Mouse (Mus musculus): ENCODE data around the gene Exo1. TPM values are rescaled to one million over a fixed set of nuclear protein-coding genes. Genes with fewer than 3 reads are reported as not detected.

The Exo1 gene
- polyA plus RNA-seq (2014; fragmentation: Nextera tagmentation; extraction: Ambion mirVana) = 53.0 and 60.3 TPM in 2 replicates

DNA sequence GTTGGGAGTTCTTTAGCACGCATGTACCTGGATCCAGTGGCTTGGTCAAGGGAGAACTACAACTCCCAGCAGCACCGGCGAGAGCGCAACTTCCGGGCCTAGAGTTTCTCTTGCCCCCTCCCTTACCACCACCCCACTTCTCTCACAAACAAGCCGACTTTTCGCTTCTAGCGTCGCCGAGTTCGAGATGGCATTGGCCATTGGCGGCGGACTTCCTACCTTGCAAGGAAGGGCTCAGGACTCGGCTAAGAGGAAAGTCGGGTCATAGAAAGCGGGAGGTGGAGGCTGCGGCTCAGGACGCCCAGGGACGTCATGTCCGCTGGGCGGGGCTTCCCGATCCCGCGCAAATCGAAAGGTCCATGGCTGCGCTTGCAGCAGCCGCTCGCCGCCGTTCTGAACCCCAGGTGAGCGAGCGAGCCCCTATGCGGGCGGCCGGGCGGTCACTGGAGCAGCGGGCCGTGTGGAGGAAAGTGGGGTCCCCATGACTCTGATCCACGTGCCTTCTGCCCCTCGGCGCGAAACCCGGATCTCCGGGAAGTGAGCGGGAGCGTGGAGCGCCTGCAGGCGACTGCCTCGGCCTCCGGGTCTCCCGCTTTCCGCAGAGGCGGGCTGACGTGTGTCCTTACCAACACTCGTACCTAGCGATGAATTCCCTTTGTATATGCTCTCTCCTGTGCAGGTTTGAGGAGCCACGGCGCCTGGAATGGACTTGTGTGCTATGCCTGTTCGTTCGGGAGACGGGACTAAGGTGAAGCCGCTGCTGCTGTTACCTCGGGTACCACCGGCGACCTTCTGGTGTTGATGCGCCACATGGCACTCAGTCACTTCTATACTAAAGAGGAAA is at the start of gene Exo1:
TSS of gene Exo1 (plus strand) at position 129 of the 844 bp plus-strand sequence.
- peaks cover 6% of the 10 kb centered on the region for H3K4me1 ChIP-seq (ENCODE audit: control insufficient read depth, insufficient read depth, low read length)
- under 1% methylated on average over 66 of the region's 66 CpGs for WGBS (ENCODE audit: insufficient replicate concordance)

DNA sequence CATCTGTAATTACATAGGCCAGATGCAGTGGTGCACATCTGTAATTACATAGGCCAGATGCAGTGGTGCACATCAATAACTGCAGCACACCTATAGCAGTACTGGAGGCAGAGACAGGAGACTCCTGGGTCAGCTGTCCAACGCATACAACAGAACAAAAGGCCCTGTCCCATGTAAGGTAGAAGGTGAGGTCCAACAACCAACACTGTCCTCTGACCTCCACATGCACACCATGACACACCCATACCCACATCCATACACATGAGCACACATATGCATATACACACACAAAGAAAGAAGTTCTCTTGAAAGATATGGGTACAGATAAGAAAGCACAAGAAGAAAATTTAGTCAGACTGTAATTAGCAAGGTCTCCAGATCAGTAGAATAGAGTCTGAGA is 24.9 kb upstream of the Exo1 start:
- no peak overlapping the region for H3K4me3 ChIP-seq (ENCODE audit: low read depth, low read length)
- no peaks in the 10 kb centered on the region for H3K27me3 ChIP-seq (ENCODE audit: control insufficient read depth, insufficient read depth, low read length)
- WGBS (ENCODE audit: insufficient replicate concordance) = 86% methylated on average over 1 of the region's 1 CpGs
- no peak overlapping the region for H3K27ac ChIP-seq (ENCODE audit: low read depth, low read length)
- no peaks in the 10 kb centered on the region for H3K9me3 ChIP-seq (replicated peaks; ENCODE audit: control insufficient read depth, low read length)
- H3K4me1 ChIP-seq (ENCODE audit: control insufficient read depth, insufficient read depth, low read length) = no peaks in the 10 kb centered on the region
- H3K9ac ChIP-seq (ENCODE audit: low read depth, low read length) = no peak overlapping the region
- no peak for ATAC-seq (replicated peaks; ENCODE audit: insufficient number of reproducible peaks, low FRiP score, low TSS enrichment)
- no peak overlapping the region for H3K4me2 ChIP-seq
- no peaks in the 10 kb centered on the region for H3K36me3 ChIP-seq (ENCODE audit: control insufficient read depth, insufficient read depth, low read length)

More for the DNA sequence above, at the start of gene Exo1:
- Histone ChIP-seq H3K27me3 (ENCODE audit: control insufficient read depth, insufficient read depth, low read length) (no peaks in the 10 kb centered on the region), H3K27ac (ENCODE audit: low read depth, low read length) (peak within 1 kb of the TSS; percentile 84), H3K36me3 (ENCODE audit: control insufficient read depth, insufficient read depth, low read length) (peaks cover 8% of the 10 kb centered on the region), H3K9me3 (replicated peaks; ENCODE audit: control insufficient read depth, low read length) (no peaks in the 10 kb centered on the region), H3K4me2 (peak within 1 kb of the TSS; percentile 86), H3K4me3 (ENCODE audit: low read depth, low read length) (peak within 1 kb of the TSS; percentile 83), H3K9ac (ENCODE audit: low read depth, low read length) (peak within 1 kb of the TSS; percentile 81)
- ATAC-seq (replicated peaks; ENCODE audit: insufficient number of reproducible peaks, low FRiP score, low TSS enrichment) = peak; percentile 95

- no peak overlapping the region for H3K4me3 ChIP-seq (ENCODE audit: low read depth, low read length)
- no peak overlapping the region for H3K4me2 ChIP-seq
- no peak overlapping the region for H3K27ac ChIP-seq (ENCODE audit: low read depth, low read length)
- no peak for ATAC-seq (replicated peaks; ENCODE audit: insufficient number of reproducible peaks, low FRiP score, low TSS enrichment)
- H3K4me1 ChIP-seq (ENCODE audit: control insufficient read depth, insufficient read depth, low read length) = no peaks in the 10 kb centered on the region
- no peaks in the 10 kb centered on the region for H3K27me3 ChIP-seq (ENCODE audit: control insufficient read depth, insufficient read depth, low read length)
- no peaks in the 10 kb centered on the region for H3K9me3 ChIP-seq (replicated peaks; ENCODE audit: control insufficient read depth, low read length)
- no peaks in the 10 kb centered on the region for H3K36me3 ChIP-seq (ENCODE audit: control insufficient read depth, insufficient read depth, low read length)
- H3K9ac ChIP-seq (ENCODE audit: low read depth, low read length) = no peak overlapping the region
- 29% methylated on average over 1 of the region's 1 CpGs for WGBS (ENCODE audit: insufficient replicate concordance)
Measured at GRCm38 (mm10) chr1:175867050-175867449, 13.3 kb upstream of the Exo1 start.

- Histone ChIP-seq H3K4me3 (ENCODE audit: low read depth, low read length) (no peak overlapping the region), H3K9me3 (replicated peaks; ENCODE audit: control insufficient read depth, low read length) (no peaks in the 10 kb centered on the region), H3K4me2 (no peak overlapping the region), H3K27me3 (ENCODE audit: control insufficient read depth, insufficient read depth, low read length) (no peaks in the 10 kb centered on the region), H3K36me3 (ENCODE audit: control insufficient read depth, insufficient read depth, low read length) (no peaks in the 10 kb centered on the region), H3K27ac (ENCODE audit: low read depth, low read length) (no peak overlapping the region), H3K4me1 (ENCODE audit: control insufficient read depth, insufficient read depth, low read length) (no peaks in the 10 kb centered on the region), H3K9ac (ENCODE audit: low read depth, low read length) (no peak overlapping the region)
- ATAC-seq (replicated peaks; ENCODE audit: insufficient number of reproducible peaks, low FRiP score, low TSS enrichment) = no peak
- WGBS (ENCODE audit: insufficient replicate concordance) = 18% methylated on average over 5 of the region's 5 CpGs
Measured at GRCm38 (mm10) chr1:175867558-175867957, 12.8 kb upstream of the Exo1 start.

- Histone ChIP-seq H3K4me3 (ENCODE audit: low read depth, low read length) (no peak overlapping the region), H3K27ac (ENCODE audit: low read depth, low read length) (no peak overlapping the region), H3K4me1 (ENCODE audit: control insufficient read depth, insufficient read depth, low read length) (no peaks in the 10 kb centered on the region), H3K36me3 (ENCODE audit: control insufficient read depth, insufficient read depth, low read length) (no peaks in the 10 kb centered on the region), H3K9ac (ENCODE audit: low read depth, low read length) (no peak overlapping the region), H3K27me3 (ENCODE audit: control insufficient read depth, insufficient read depth, low read length) (no peaks in the 10 kb centered on the region), H3K4me2 (no peak overlapping the region), H3K9me3 (replicated peaks; ENCODE audit: control insufficient read depth, low read length) (no peaks in the 10 kb centered on the region)
- WGBS (ENCODE audit: insufficient replicate concordance) = 81% methylated on average over 3 of the region's 3 CpGs
- ATAC-seq (replicated peaks; ENCODE audit: insufficient number of reproducible peaks, low FRiP score, low TSS enrichment) = no peak
Measured at GRCm38 (mm10) chr1:175870716-175871115, 9.7 kb upstream of the Exo1 start.

- no peak for ATAC-seq (replicated peaks; ENCODE audit: insufficient number of reproducible peaks, low FRiP score, low TSS enrichment)
- WGBS (ENCODE audit: insufficient replicate concordance) = 75% methylated on average over 6 of the region's 6 CpGs
Measured at GRCm38 (mm10) chr1:175872028-175872816, 8.2 kb upstream of the Exo1 start.

DNA sequence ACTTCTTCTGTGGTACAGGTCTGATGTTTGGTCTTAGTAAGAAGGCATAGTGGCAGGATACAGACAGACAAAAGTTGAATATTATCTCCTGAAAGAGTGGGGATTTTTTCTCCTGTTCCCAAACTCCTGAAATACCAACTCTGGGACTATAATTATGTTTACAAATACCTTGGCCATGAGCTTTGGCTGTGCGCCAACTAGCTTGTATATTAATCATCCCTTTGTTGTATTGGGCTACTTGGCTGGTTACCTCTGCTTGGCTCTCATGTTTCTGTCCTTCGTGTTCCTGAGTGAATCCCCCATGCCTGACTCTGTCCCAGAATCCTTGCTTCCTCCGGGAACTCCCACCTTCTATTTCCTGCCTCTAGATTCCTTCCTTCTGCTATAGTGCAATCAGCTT is 3.0 kb downstream of the Exo1 start:
- no peaks in the 10 kb centered on the region for H3K9me3 ChIP-seq (replicated peaks; ENCODE audit: control insufficient read depth, low read length)

More at GRCm38 (mm10) chr1:175872028-175872816, 8.2 kb upstream of the Exo1 start:
- Histone ChIP-seq H3K9ac (ENCODE audit: low read depth, low read length) (no peak overlapping the region), H3K4me2 (no peak overlapping the region), H3K27me3 (ENCODE audit: control insufficient read depth, insufficient read depth, low read length) (no peaks in the 10 kb centered on the region), H3K4me3 (ENCODE audit: low read depth, low read length) (no peak overlapping the region), H3K36me3 (ENCODE audit: control insufficient read depth, insufficient read depth, low read length) (no peaks in the 10 kb centered on the region), H3K9me3 (replicated peaks; ENCODE audit: control insufficient read depth, low read length) (no peaks in the 10 kb centered on the region), H3K4me1 (ENCODE audit: control insufficient read depth, insufficient read depth, low read length) (no peaks in the 10 kb centered on the region), H3K27ac (ENCODE audit: low read depth, low read length) (no peak overlapping the region)

GRCm38 (mm10) chr1:175893263-175893662 is 12.9 kb downstream of the Exo1 start:
- no peak for ATAC-seq (replicated peaks; ENCODE audit: insufficient number of reproducible peaks, low FRiP score, low TSS enrichment)
- no peaks in the 10 kb centered on the region for H3K27me3 ChIP-seq (ENCODE audit: control insufficient read depth, insufficient read depth, low read length)
- no peak overlapping the region for H3K27ac ChIP-seq (ENCODE audit: low read depth, low read length)
- H3K4me1 ChIP-seq (ENCODE audit: control insufficient read depth, insufficient read depth, low read length) = no peaks in the 10 kb centered on the region
- no peak overlapping the region for H3K4me2 ChIP-seq
- no peak overlapping the region for H3K9ac ChIP-seq (ENCODE audit: low read depth, low read length)
- no peak overlapping the region for H3K4me3 ChIP-seq (ENCODE audit: low read depth, low read length)
- WGBS (ENCODE audit: insufficient replicate concordance) = 87% methylated on average over 6 of the region's 6 CpGs
- peaks cover 6% of the 10 kb centered on the region for H3K36me3 ChIP-seq (ENCODE audit: control insufficient read depth, insufficient read depth, low read length)
- no peaks in the 10 kb centered on the region for H3K9me3 ChIP-seq (replicated peaks; ENCODE audit: control insufficient read depth, low read length)

More for the DNA sequence above, 3.0 kb downstream of the Exo1 start:
- H3K4me2 ChIP-seq = no peak overlapping the region
- H3K4me1 ChIP-seq (ENCODE audit: control insufficient read depth, insufficient read depth, low read length) = peaks cover 6% of the 10 kb centered on the region
- no peak overlapping the region for H3K4me3 ChIP-seq (ENCODE audit: low read depth, low read length)
- H3K36me3 ChIP-seq (ENCODE audit: control insufficient read depth, insufficient read depth, low read length) = peaks cover 10% of the 10 kb centered on the region
- no peak overlapping the region for H3K9ac ChIP-seq (ENCODE audit: low read depth, low read length)
- no peak overlapping the region for H3K27ac ChIP-seq (ENCODE audit: low read depth, low read length)
- ATAC-seq (replicated peaks; ENCODE audit: insufficient number of reproducible peaks, low FRiP score, low TSS enrichment) = no peak
- WGBS (ENCODE audit: insufficient replicate concordance) = 93% methylated on average over 3 of the region's 3 CpGs
- no peaks in the 10 kb centered on the region for H3K27me3 ChIP-seq (ENCODE audit: control insufficient read depth, insufficient read depth, low read length)
